Comparison of ENCODE assay signal across 8 mouse cellular contexts in the genomic region with DNA sequence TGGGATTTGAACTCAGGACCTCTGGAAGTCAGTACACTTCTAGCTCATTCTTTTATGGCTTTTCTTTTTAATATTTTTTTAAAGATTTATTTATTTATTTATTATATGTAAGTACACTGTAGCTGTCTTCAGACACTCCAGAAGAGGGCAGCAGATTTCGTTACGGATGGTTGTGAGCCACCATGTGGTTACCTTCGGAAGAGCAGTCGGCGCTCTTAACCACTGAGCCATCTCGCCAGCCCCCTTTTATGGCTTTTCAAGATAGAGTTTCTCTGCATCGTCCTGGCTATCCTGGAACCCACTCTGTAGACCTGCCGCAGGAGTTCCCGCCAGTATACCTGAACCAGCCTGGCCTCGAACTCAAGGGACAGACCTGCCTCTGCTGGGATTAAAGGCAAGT. TPM values are rescaled to one million over a fixed set of nuclear protein-coding genes. Genes with fewer than 3 reads are reported as not detected.
DNase-seq lines count a peak whose midpoint lies in the region; ATAC-seq and TF ChIP-seq lines count a peak whose summit lies in the region.
"Not testable (repeated sequence)": the region's sequence is repeated elsewhere in the genome, so short reads cannot be mapped to it uniquely, and the experiment has no call there.

No protein-coding gene starts in this region.

- H3K4me2 ChIP-seq in heart, embryonic 14.5 days (ENCODE audit: low read length) = peak overlapping the region; percentile 56
- peak overlapping the region; percentile 52; the same call in 1 of the 2 replicates for H3K4me2 ChIP-seq in kidney, embryonic 16.5 days (replicated peaks; ENCODE audit: low read depth, low read length)
- H3K4me2 ChIP-seq in liver, embryonic 16.5 days (ENCODE audit: low read depth, low read length) = peak overlapping the region; percentile 57
- peak overlapping the region; percentile 66; the same call in 1 of the 2 replicates for H3K4me2 ChIP-seq in midbrain, embryonic 16.5 days (ENCODE audit: low read length)
- not testable (repeated sequence) for H3K4me2 ChIP-seq in stomach, postnatal 0 days (replicated peaks; ENCODE audit: low read depth)

- H3K9me3 ChIP-seq in MEL (replicated peaks; ENCODE audit: insufficient read depth, low read length); heart, embryonic 14.5 days (ENCODE audit: control insufficient read depth, low read length); kidney, embryonic 16.5 days (ENCODE audit: low read length); liver, embryonic 16.5 days (replicated peaks; ENCODE audit: control insufficient read depth, low read length); midbrain, embryonic 16.5 days (replicated peaks; ENCODE audit: control insufficient read depth, low read length, poor library complexity, severe bottlenecking); stomach, postnatal 0 days (ENCODE audit: control insufficient read depth, low read length): not testable (repeated sequence)

- not testable (repeated sequence) for ATAC-seq in heart, embryonic 14.5 days (ENCODE audit: insufficient number of reproducible peaks, insufficient read depth, low FRiP score, low read depth); kidney, embryonic 16.5 days (ENCODE audit: low FRiP score, low TSS enrichment); midbrain, embryonic 16.5 days; stomach, postnatal 0 days (ENCODE audit: low FRiP score, low TSS enrichment)
- 0 out of 2 replicates have a peak, but pooled peaks have one; percentile 5 for ATAC-seq in liver, embryonic 16.5 days (ENCODE audit: low read depth)

- WGBS in heart, embryonic 14.5 days = 74% methylated on average over 10 of the region's 10 CpGs
- WGBS in kidney, embryonic 16.5 days = 85% methylated on average over 10 of the region's 10 CpGs
- WGBS in liver, embryonic 16.5 days (ENCODE audit: insufficient replicate concordance) = 36% methylated on average over 10 of the region's 10 CpGs
- 87% methylated on average over 10 of the region's 10 CpGs for WGBS in midbrain, embryonic 16.5 days
- WGBS in stomach, postnatal 0 days = 86% methylated on average over 10 of the region's 10 CpGs

- H3K36me3 ChIP-seq in MEL (ENCODE audit: control insufficient read depth in 1 of 2, insufficient read depth in 2 of 2, low read length in 2 of 2) = peaks cover 34 to 38% of the 10 kb centered on the region in 2 experiments
- H3K36me3 ChIP-seq in heart, embryonic 14.5 days (ENCODE audit: control insufficient read depth, insufficient read depth, low read length) = peaks cover 20% of the 10 kb centered on the region
- H3K36me3 ChIP-seq in kidney, embryonic 16.5 days (ENCODE audit: insufficient read depth, low read length); liver, embryonic 16.5 days (ENCODE audit: control insufficient read depth, insufficient read depth); midbrain, embryonic 16.5 days (ENCODE audit: control insufficient read depth, insufficient read depth, low read length); stomach, postnatal 0 days (ENCODE audit: control insufficient read depth, insufficient read depth, low read length): not testable (repeated sequence)

- not testable (repeated sequence) for H3K4me1 ChIP-seq in MEL (ENCODE audit: control insufficient read depth in 1 of 2, insufficient read depth in 2 of 2, low read length in 2 of 2); heart, embryonic 14.5 days (ENCODE audit: control insufficient read depth in 2 of 2, insufficient read depth in 2 of 2, low read length in 2 of 2); kidney, embryonic 16.5 days (ENCODE audit: insufficient read depth, low read length); liver, embryonic 16.5 days (ENCODE audit: control insufficient read depth, low read depth, low read length); midbrain, embryonic 16.5 days (ENCODE audit: control insufficient read depth, insufficient read depth, low read length); stomach, postnatal 0 days (replicated peaks; ENCODE audit: control insufficient read depth, insufficient read depth)

- H3K9ac ChIP-seq in MEL (ENCODE audit: control insufficient read depth, low read depth, low read length, poor library complexity, severe bottlenecking) = peak overlapping the region; percentile 99
- H3K9ac ChIP-seq in heart, embryonic 14.5 days (ENCODE audit: low read length); kidney, embryonic 16.5 days (replicated peaks; ENCODE audit: low read length); midbrain, embryonic 16.5 days (ENCODE audit: low read depth, low read length); stomach, postnatal 0 days (ENCODE audit: low read length): not testable (repeated sequence)
- H3K9ac ChIP-seq in liver, embryonic 16.5 days (ENCODE audit: low read depth, low read length) = 0 out of 2 replicates have a peak overlapping the region, but pooled peaks have one; percentile 41

- TF ChIP-seq CTCF in MEL (IDR thresholded peaks at IDR 0.05 in 2 of 3, conservative IDR thresholded peaks at IDR 0.05 in 1 of 3; ENCODE audit: control insufficient read depth in 1 of 3, insufficient read depth in 1 of 3, low read depth in 2 of 3, low read length in 3 of 3, poor library complexity in 1 of 3, severe bottlenecking in 1 of 3) = peak in 2 of 3 experiments; percentile 50 to 66; a peak in 4 of 6 replicates
- peak; percentile 49 for TF ChIP-seq CTCF in stomach, postnatal 0 days (IDR thresholded peaks at IDR 0.05; ENCODE audit: low read depth)

- peaks cover 30% of the 10 kb centered on the region for H3K79me2 ChIP-seq in MEL (ENCODE audit: control insufficient read depth, insufficient read depth, low read length, poor library complexity)

- not testable (repeated sequence) for TF ChIP-seq POLR2A in MEL (IDR thresholded peaks at IDR 0.05; ENCODE audit: control insufficient read depth in 1 of 2, insufficient read depth in 1 of 2, low read depth in 1 of 2, low read length in 2 of 2, poor library complexity in 1 of 2)

- H3K27me3 ChIP-seq in MEL (ENCODE audit: control insufficient read depth in 1 of 2, insufficient read depth in 2 of 2, low read length in 2 of 2); heart, embryonic 14.5 days (ENCODE audit: control insufficient read depth, insufficient read depth, low read length); kidney, embryonic 16.5 days (ENCODE audit: insufficient read depth, low read length); liver, embryonic 16.5 days (ENCODE audit: control insufficient read depth, insufficient read depth, low read depth, low read length); midbrain, embryonic 16.5 days (ENCODE audit: control insufficient read depth, insufficient read depth, low read depth, low read length); stomach, postnatal 0 days (ENCODE audit: control insufficient read depth, insufficient read depth, low read length): not testable (repeated sequence)

- peak overlapping the region; percentile 51; the same call in 1 of the 2 replicates for H3K27ac ChIP-seq in MEL (ENCODE audit: control insufficient read depth, low read depth, low read length)
- not testable (repeated sequence) for H3K27ac ChIP-seq in heart, embryonic 14.5 days (replicated peaks in 1 of 2; ENCODE audit: control insufficient read depth in 1 of 2, insufficient read depth in 1 of 2, low read depth in 2 of 2, low read length in 2 of 2); kidney, embryonic 16.5 days (ENCODE audit: low read length); liver, embryonic 16.5 days (ENCODE audit: low read length); midbrain, embryonic 16.5 days (ENCODE audit: low read length); stomach, postnatal 0 days (replicated peaks)

- peak overlapping the region; percentile 92 to 97 for H3K4me3 ChIP-seq in MEL (ENCODE audit: control insufficient read depth in 1 of 2, insufficient read depth in 1 of 2, low read depth in 2 of 2, low read length in 2 of 2)
- H3K4me3 ChIP-seq in heart, embryonic 14.5 days (ENCODE audit: control insufficient read depth in 1 of 2, insufficient read depth in 1 of 2, low read depth in 1 of 2, low read length in 2 of 2) = peak overlapping the region in 1 of 2 experiments; percentile 64; a peak in 1 of 4 replicates
- not testable (repeated sequence) for H3K4me3 ChIP-seq in kidney, embryonic 16.5 days (ENCODE audit: low read length); midbrain, embryonic 16.5 days (ENCODE audit: low read depth, low read length); stomach, postnatal 0 days (ENCODE audit: low read depth, low read length)
- H3K4me3 ChIP-seq in liver, embryonic 16.5 days (ENCODE audit: low read depth, low read length) = peak overlapping the region; percentile 69

- not testable (repeated sequence) for TF ChIP-seq RAD21 in MEL (IDR thresholded peaks at IDR 0.05; ENCODE audit: low read depth, low read length)

- DNase-seq in 416B (ENCODE audit: low read depth) (peak; percentile 67), MEL (ENCODE audit: low read depth, low spot score) (peak; percentile 89)
- DNase-seq in embryo, embryonic 11 days = peak; percentile 4
- not testable (repeated sequence) for DNase-seq in stomach, postnatal 0 days (ENCODE audit: low spot score)

- not testable (repeated sequence) for TF ChIP-seq EP300 in MEL (IDR thresholded peaks at IDR 0.05; ENCODE audit: low read depth in 1 of 2, low read length in 2 of 2); stomach, postnatal 0 days (optimal IDR thresholded peaks at IDR 0.05)

RNA-seq across cellular contexts. Expression of gene Timm8a1, which starts 1.9 kb away (rescaled TPM):
- 217 and 240 TPM in 2 replicates for total RNA-seq in MEL (2012; rRNA removed)
- 100 to 1,000 TPM; 267 to 449 TPM for polyA plus RNA-seq in MEL (2012; ENCODE audit: insufficient read depth in 1 of 2, insufficient read length in 2 of 2, low read depth in 1 of 2, low replicate concordance in 2 of 2, missing spikeins in 1 of 2)
- polyA plus RNA-seq in heart, embryonic 14.5 days (2014; fragmentation: Nextera tagmentation; extraction: Ambion mirVana) = 70.6 and 73.9 TPM in 2 replicates
- polyA plus RNA-seq in kidney, embryonic 16.5 days (2015; fragmentation: Nextera tagmentation; extraction: Ambion mirVana) = 83.4 and 95.3 TPM in 2 replicates
- polyA plus RNA-seq in liver, embryonic 16.5 days (2015; fragmentation: Nextera tagmentation; extraction: Ambion mirVana) = 62.2 and 65.2 TPM in 2 replicates
- 40.7 and 40.8 TPM in 2 replicates for polyA plus RNA-seq in midbrain, embryonic 16.5 days (2015; fragmentation: Nextera tagmentation; extraction: Ambion mirVana)
- 63.1 and 63.4 TPM in 2 replicates for polyA plus RNA-seq in stomach, postnatal 0 days (2015; fragmentation: Nextera tagmentation; extraction: Ambion mirVana)

RNA-seq across cellular contexts. Expression of gene Btk, which starts 43.6 kb away (rescaled TPM):
- 134 and 137 TPM in 2 replicates for total RNA-seq in MEL (2012; rRNA removed)
- polyA plus RNA-seq in MEL (2012; ENCODE audit: insufficient read depth in 1 of 2, insufficient read length in 2 of 2, low read depth in 1 of 2, low replicate concordance in 2 of 2, missing spikeins in 1 of 2) = 100 to 1,000 TPM; 291 to 327 TPM
- 0.61 and 0.85 TPM in 2 replicates for polyA plus RNA-seq in heart, embryonic 14.5 days (2014; fragmentation: Nextera tagmentation; extraction: Ambion mirVana)
- 0.94 and 1.0 TPM in 2 replicates for polyA plus RNA-seq in kidney, embryonic 16.5 days (2015; fragmentation: Nextera tagmentation; extraction: Ambion mirVana)
- 14.4 and 14.8 TPM in 2 replicates for polyA plus RNA-seq in liver, embryonic 16.5 days (2015; fragmentation: Nextera tagmentation; extraction: Ambion mirVana)
- polyA plus RNA-seq in midbrain, embryonic 16.5 days (2015; fragmentation: Nextera tagmentation; extraction: Ambion mirVana) = 0.26 and 0.36 TPM in 2 replicates
- 0.72 and 0.74 TPM in 2 replicates for polyA plus RNA-seq in stomach, postnatal 0 days (2015; fragmentation: Nextera tagmentation; extraction: Ambion mirVana)

RNA-seq across cellular contexts. Expression of gene Rpl36a, which starts 45.7 kb away (rescaled TPM):
- total RNA-seq in MEL (2012; rRNA removed) = 6,735 and 6,935 TPM in 2 replicates
- polyA plus RNA-seq in MEL (2012; ENCODE audit: insufficient read depth in 1 of 2, insufficient read length in 2 of 2, low read depth in 1 of 2, low replicate concordance in 2 of 2, missing spikeins in 1 of 2) = 1,000 to 10,000 TPM in 1 of 2 experiments, not detected in 1; 1,673 TPM
- 303 and 361 TPM in 2 replicates for polyA plus RNA-seq in heart, embryonic 14.5 days (2014; fragmentation: Nextera tagmentation; extraction: Ambion mirVana)
- 332 and 341 TPM in 2 replicates for polyA plus RNA-seq in kidney, embryonic 16.5 days (2015; fragmentation: Nextera tagmentation; extraction: Ambion mirVana)
- 216 and 255 TPM in 2 replicates for polyA plus RNA-seq in liver, embryonic 16.5 days (2015; fragmentation: Nextera tagmentation; extraction: Ambion mirVana)
- 144 and 152 TPM in 2 replicates for polyA plus RNA-seq in midbrain, embryonic 16.5 days (2015; fragmentation: Nextera tagmentation; extraction: Ambion mirVana)
- 419 and 471 TPM in 2 replicates for polyA plus RNA-seq in stomach, postnatal 0 days (2015; fragmentation: Nextera tagmentation; extraction: Ambion mirVana)

Comparison
In these comparisons a context has a peak if more than half of its experiments do, and no peak if none do; other contexts are left out.
1. RNA of gene Btk, which starts 43.6 kb away (polyA plus RNA-seq): 291 to 327 TPM in MEL; 14.4 to 14.8 TPM in liver, embryonic 16.5 days, 0.94 to 1.0 TPM in kidney, embryonic 16.5 days, 0.72 to 0.74 TPM in stomach, postnatal 0 days, 0.61 to 0.85 TPM in heart, embryonic 14.5 days and 0.26 to 0.36 TPM in midbrain, embryonic 16.5 days; every median in the first group is over 10 times any median in the second.